Mouse (Mus musculus) regulatory T cell (primary cell): Measurements from ENCODE around the gene Crybb3.

Source experiments
- in situ Hi-C: fragments of 300-600 bp; cut with MboI, MseI; formaldehyde crosslinking; loops from one replicate; pipeline ENCODE4 v1.15.1; 2025; ENCODE audit warnings: high pct_unique_total_duplicates

Gene Crybb3

GRCm38 (mm10) chr5:113050581-113051185, 30.7 kb downstream of the Crybb3 start:
- in situ Hi-C loops: no loop called here

DNA sequence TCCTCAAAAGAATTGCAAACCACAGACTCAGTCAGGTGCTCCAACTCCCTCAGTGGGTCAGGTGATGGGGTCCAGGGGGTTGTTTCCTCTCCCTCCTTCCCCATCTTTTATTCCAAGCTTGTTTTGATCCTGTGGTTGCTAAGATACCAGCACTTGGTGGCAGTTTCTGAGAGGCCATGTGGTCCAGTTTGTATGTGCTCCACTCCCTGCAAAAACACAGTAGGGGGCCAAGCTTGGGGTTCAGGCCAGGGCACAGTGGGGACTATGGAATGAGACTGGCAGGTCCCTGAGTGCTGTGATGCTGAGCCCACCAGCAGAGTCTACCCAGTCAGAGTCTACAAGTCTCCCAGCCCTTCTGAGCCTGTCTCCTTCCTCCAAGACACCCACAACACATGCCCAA, 31.5 kb downstream of the Crybb3 start:
- in situ Hi-C loops: no loop called here

DNA sequence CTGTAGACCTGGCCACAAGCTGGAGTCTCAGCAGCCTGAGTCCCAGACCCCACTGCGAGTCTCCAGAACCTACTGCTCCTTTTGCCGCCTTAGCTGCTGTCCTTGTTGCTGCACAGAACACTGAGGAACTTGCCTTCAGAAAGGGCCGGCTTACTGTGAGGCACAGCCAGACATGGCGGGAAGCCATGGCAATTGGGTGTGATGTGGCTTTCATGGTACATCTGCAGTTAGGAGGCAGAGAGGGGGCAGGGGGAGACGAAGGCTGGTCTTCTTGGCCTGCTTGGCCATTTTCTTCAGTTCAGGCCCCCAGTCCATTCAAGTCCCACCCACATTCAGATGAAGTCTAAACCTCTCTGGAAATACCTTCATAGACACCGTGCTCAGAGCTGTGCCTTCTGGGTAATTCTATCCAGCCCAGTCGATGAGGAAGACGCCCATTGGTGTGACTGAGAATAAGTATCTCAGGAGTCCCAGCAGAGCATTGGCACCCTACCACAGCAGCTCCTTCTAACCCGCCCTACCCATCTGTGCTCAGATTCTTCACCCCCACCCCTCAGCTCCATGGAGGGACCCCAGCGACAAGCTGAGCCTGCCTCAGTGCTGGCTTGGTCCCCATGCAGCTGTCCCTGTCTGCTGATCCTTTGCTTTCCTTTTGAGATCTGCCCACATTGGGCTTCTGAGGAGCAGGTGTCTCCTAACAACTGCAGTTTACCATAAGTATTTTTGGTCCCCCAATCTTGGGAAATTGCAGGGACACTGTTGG, 35.7 kb downstream of the Crybb3 start:
- in situ Hi-C loops: no loop called here

- in situ Hi-C loops: no loop called here
Measured at GRCm38 (mm10) chr5:113043531-113043930, 37.9 kb downstream of the Crybb3 start.

DNA sequence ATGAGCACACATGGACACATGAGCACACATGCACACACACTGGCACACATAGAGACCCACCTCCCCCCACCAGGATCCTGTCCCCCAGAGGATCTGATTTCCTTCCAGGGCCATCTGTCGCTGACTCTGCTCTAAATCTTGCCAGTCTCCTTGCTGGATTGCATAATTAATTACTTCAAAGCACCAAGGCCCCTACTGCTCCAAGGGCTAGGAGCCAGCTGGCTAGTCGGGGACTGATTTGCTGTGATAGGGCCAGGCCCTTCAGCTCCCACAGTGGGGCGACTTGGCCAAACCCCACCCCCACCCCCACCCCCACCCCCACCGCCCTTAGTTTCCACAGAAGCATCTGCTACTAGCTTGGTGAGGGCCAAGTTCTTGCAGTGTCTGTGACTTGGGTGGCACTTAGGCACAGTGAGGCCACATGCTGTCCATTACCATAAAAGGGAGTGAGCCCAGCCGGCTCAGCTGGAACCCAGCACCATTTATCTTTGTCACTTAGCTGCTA, 39.8 kb downstream of the Crybb3 start:
- in situ Hi-C loops: no loop called here

- in situ Hi-C loops: no loop called here
Measured at GRCm38 (mm10) chr5:113040776-113041175, 40.6 kb downstream of the Crybb3 start.

- in situ Hi-C loops: no loop called here
Measured at GRCm38 (mm10) chr5:113038601-113039000, 42.8 kb downstream of the Crybb3 start.

- in situ Hi-C loops: no loop called here
Measured at GRCm38 (mm10) chr5:113035094-113036047, 46.0 kb downstream of the Crybb3 start.

DNA sequence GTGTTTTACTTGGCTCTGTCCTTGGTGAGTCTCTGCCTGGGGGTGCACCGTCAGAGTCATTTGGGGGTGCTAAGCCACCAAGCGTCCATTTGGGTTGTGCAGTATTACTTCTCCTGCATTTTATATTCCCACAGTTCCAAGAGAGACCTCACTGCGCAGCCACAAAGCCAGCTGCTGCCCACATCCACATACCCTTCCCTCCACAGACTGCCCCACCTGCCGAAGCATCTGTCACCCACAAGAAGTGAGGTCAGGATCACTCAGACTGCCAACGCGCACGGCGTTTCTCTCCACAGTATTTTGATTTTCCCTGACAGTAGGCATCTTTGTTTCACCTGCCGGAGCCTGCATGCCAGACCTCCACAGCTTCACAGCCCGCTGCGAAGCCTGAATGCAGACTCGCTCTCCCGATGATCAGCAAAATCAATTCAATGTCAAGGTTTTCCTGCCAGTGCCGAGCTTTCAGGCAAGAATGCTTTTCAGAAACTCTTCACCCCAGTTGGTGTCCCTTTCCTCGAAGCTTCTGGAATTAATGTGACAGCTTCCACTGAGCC, 50.1 kb downstream of the Crybb3 start:
- in situ Hi-C loops: no loop called here

GRCm38 (mm10) chr5:113030082-113030481, 51.3 kb downstream of the Crybb3 start:
- in situ Hi-C loops: no loop called here

DNA sequence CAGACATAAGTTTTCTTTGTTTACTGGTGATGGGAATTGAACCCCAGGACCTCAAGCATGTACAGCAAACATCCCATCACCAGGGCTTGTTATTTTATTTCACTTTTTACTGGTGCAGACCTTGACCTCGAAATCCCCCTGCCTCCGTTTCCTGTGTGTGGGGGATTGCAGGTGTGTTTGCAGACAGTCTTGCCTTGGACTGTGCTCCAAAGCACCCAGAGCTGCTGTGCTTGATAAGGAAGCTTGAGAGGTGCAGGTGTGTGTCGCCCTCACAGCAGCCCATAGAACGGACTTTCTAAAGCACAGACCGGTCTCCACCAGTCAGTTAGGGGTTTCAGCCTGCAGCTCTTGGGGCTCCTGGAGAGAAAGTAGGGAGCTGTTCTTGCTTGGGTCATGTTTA, 54.7 kb downstream of the Crybb3 start:
- in situ Hi-C loops: no loop called here
